Mouse (Mus musculus) natural killer cell, adult 2 months (primary cell): ENCODE measurements around the gene Mrps21.

Experiments used
- DNase-seq, 2 experiments: peaks; one replicate each; pipeline ENCODE4 v3.0.0; 2022; ENCODE audit warnings: low spot score in 2 of 2

Mrps21 gene

GRCm38 (mm10) chr3:95850611-95851010 is 20.7 kb downstream of the Mrps21 start:
- no peak for DNase-seq

GRCm38 (mm10) chr3:95842503-95843214 is 28.7 kb downstream of the Mrps21 start:
- no peak for DNase-seq

- DNase-seq: no peak
Observed at GRCm38 (mm10) chr3:95839250-95839649, 32.1 kb downstream of the Mrps21 start.

- no peak for DNase-seq
Observed at GRCm38 (mm10) chr3:95829053-95829452, 42.3 kb downstream of the Mrps21 start.

- DNase-seq: no peak
Observed at GRCm38 (mm10) chr3:95826275-95826674, 45.0 kb downstream of the Mrps21 start.

- no peak for DNase-seq
Observed at GRCm38 (mm10) chr3:95820046-95821010, 51.0 kb downstream of the Mrps21 start.

- peak; percentile 99 to 100 for DNase-seq
Observed at GRCm38 (mm10) chr3:95819351-95819985, 51.9 kb downstream of the Mrps21 start.

GRCm38 (mm10) chr3:95818571-95819288 is 52.6 kb downstream of the Mrps21 start, which contains the start of gene Rprd2:
TSS of gene Rprd2 (minus strand) at chr3:95818863.
- DNase-seq: peak; percentile 66 to 79

- peak; percentile 30 to 46 for DNase-seq
Observed at GRCm38 (mm10) chr3:95818026-95818511, 53.2 kb downstream of the Mrps21 start.

GRCm38 (mm10) chr3:95816681-95817080 is 54.6 kb downstream of the Mrps21 start:
- DNase-seq: no peak
